Mouse (Mus musculus) ovary, postnatal 10 days (tissue): ENCODE data around the gene Defb38.

Experiments
- DNase-seq: peaks from one replicate; pipeline ENCODE4 v3.0.0; 2022; ENCODE audit warnings: low spot score

Defb38 gene

GRCm38 (mm10) chr8:19026466-19026865 is at the start of gene Defb38:
Gene Defb38, minus strand, starts transcription at chr8:19026566.
- no peak for DNase-seq

GRCm38 (mm10) chr8:19066013-19066412 is 39.6 kb upstream of the Defb38 start:
- DNase-seq, result no peak

GRCm38 (mm10) chr8:19064710-19065109 is 38.3 kb upstream of the Defb38 start, which contains the start of gene Defb39:
Gene Defb39, minus strand, starts transcription at chr8:19064810.
- no peak for DNase-seq

- DNase-seq, result no peak
These were observed 36.5 kb upstream of the Defb38 start for GRCm38 (mm10) chr8:19062891-19063290.

GRCm38 (mm10) chr8:19045242-19045641 is 18.9 kb upstream of the Defb38 start:
- no peak for DNase-seq
